28 mouse cellular contexts compared by ENCODE assay signal in the genomic region with DNA sequence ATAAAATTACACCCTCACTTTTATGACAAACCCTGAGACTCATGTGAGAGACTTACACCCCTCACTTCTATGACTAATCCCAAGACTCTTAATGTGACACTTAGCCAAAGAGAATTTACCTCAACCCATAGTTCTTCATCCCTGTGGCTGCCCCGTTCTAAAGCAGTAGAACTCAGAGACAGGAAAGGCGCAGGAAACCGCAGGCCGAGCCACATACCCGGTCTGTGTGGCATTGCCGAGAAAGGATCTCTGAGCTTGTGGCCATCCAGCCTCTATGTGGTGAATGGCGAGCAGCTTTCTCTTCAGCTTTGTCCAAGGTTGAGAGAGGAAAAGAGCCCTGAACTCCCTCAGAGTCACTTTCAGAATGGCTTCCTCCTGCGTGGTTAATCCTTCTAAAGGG.
DNase-seq lines count a peak whose midpoint lies in the region; ATAC-seq and TF ChIP-seq lines count a peak whose summit lies in the region.
"Had no signal": no experiment of that assay in that cellular context is flagged by ENCODE, and none has a peak within 500 bp of the region (broad histone marks: within the 10 kb centered on the region; RNA-seq: fewer than 3 reads in every experiment).

No protein-coding gene starts in this region.

- H3K9ac ChIP-seq in hindbrain, embryonic 13.5 days: no peak overlapping the region
- H3K9ac ChIP-seq: embryonic facial prominence, embryonic 12.5 days; forebrain, embryonic 13.5 days; hindbrain, embryonic 15.5 days; lung, embryonic 14.5 days; midbrain, embryonic 12.5 days; neural tube, embryonic 15.5 days; stomach, embryonic 15.5 days had no signal

- DNase-seq in layer of hippocampus, adult 11-12 months (ENCODE audit: low spot score): peak; percentile 31
- DNase-seq in layer of hippocampus, postnatal 10 days (ENCODE audit: low spot score in 2 of 2): no peak
- DNase-seq in CD4-positive helper T cell, adult 2 months (ENCODE audit: low read depth, low spot score): peak; percentile 6
- DNase-seq in left cerebral cortex, postnatal 25 days (ENCODE audit: low spot score in 2 of 2): no peak
- DNase-seq: cerebellum, adult 9-10 months; gastrocnemius, postnatal 25 days; heart, postnatal 10 days; kidney, adult 11 months; kidney, postnatal 10 days; left cerebral cortex, postnatal 4 days; lung, embryonic 14.5 days; lung, postnatal 36 days; thymus, postnatal 36 days had no signal

- no peak overlapping the region for H3K4me2 ChIP-seq in hindbrain, embryonic 13.5 days
- H3K4me2 ChIP-seq: embryonic facial prominence, embryonic 12.5 days; forebrain, embryonic 13.5 days; heart, embryonic 11.5 days; hindbrain, embryonic 15.5 days; lung, embryonic 14.5 days; midbrain, embryonic 12.5 days; neural tube, embryonic 15.5 days; stomach, embryonic 15.5 days had no signal

- H3K27ac ChIP-seq in bone marrow macrophage, adult 2 months (ENCODE audit: insufficient read depth, low read depth, low read length): peak overlapping the region; percentile 66
- H3K27ac ChIP-seq in macrophage: peak overlapping the region; percentile 94
- H3K27ac ChIP-seq in hindbrain, embryonic 13.5 days: no peak overlapping the region
- H3K27ac ChIP-seq: embryonic facial prominence, embryonic 12.5 days; forebrain, embryonic 13.5 days; hindbrain, embryonic 15.5 days; layer of hippocampus, adult 2 months; midbrain, embryonic 12.5 days; neural tube, embryonic 15.5 days; stomach, embryonic 15.5 days had no signal

- H3K9me3 ChIP-seq in hindbrain, embryonic 13.5 days: no peaks in the 10 kb centered on the region
- H3K9me3 ChIP-seq: embryonic facial prominence, embryonic 12.5 days; forebrain, embryonic 13.5 days; hindbrain, embryonic 15.5 days; midbrain, embryonic 12.5 days; neural tube, embryonic 15.5 days; stomach, embryonic 15.5 days had no signal

- peaks cover 40% of the 10 kb centered on the region for H3K4me1 ChIP-seq in bone marrow macrophage, adult 2 months (ENCODE audit: control insufficient read depth, insufficient read depth, low read length)
- no peaks in the 10 kb centered on the region for H3K4me1 ChIP-seq in hindbrain, embryonic 13.5 days (replicated peaks)
- H3K4me1 ChIP-seq: embryonic facial prominence, embryonic 12.5 days; forebrain, embryonic 13.5 days; hindbrain, embryonic 15.5 days; midbrain, embryonic 12.5 days; stomach, embryonic 15.5 days had no signal

- ATAC-seq in hindbrain, embryonic 13.5 days (ENCODE audit: low FRiP score): no peak
- ATAC-seq: CD4-positive, CD25-positive, alpha-beta regulatory T cell, adult 4 months; forebrain, embryonic 13.5 days; Patski had no signal

- H3K27me3 ChIP-seq in hindbrain, embryonic 13.5 days: no peaks in the 10 kb centered on the region
- H3K27me3 ChIP-seq: embryonic facial prominence, embryonic 12.5 days; forebrain, embryonic 13.5 days; hindbrain, embryonic 15.5 days; midbrain, embryonic 12.5 days; neural tube, embryonic 15.5 days; Patski; stomach, embryonic 15.5 days had no signal

- 3% methylated on average over 8 of the region's 8 CpGs for WGBS in macrophage (ENCODE audit: missing documents)
- 86% methylated on average over 8 of the region's 8 CpGs for WGBS in hindbrain, embryonic 13.5 days

- no peak overlapping the region for H3K4me3 ChIP-seq in bone marrow macrophage, adult 2 months (ENCODE audit: insufficient read depth, low read length)
- peak overlapping the region; percentile 16; the same call in 1 of the 2 replicates for H3K4me3 ChIP-seq in macrophage (ENCODE audit: inconsistent target)
- H3K4me3 ChIP-seq in hindbrain, embryonic 13.5 days: no peak overlapping the region
- H3K4me3 ChIP-seq: embryonic facial prominence, embryonic 12.5 days; erythroblast, embryonic 14.5 days; forebrain, embryonic 13.5 days; hindbrain, embryonic 15.5 days; layer of hippocampus, adult 2 months; midbrain, embryonic 12.5 days; myocyte; neural tube, embryonic 15.5 days; stomach, embryonic 15.5 days had no signal

- H3K36me3 ChIP-seq in macrophage (ENCODE audit: inconsistent target): no peaks in the 10 kb centered on the region; the same call in 1 of the 2 replicates
- no peaks in the 10 kb centered on the region for H3K36me3 ChIP-seq in hindbrain, embryonic 13.5 days
- H3K36me3 ChIP-seq: embryonic facial prominence, embryonic 12.5 days; hindbrain, embryonic 15.5 days; midbrain, embryonic 12.5 days; neural tube, embryonic 15.5 days; stomach, embryonic 15.5 days had no signal

- intact Hi-C loops in left cerebral cortex, postnatal 25 days (cut with DNase I): no loop called here

- no peak for TF ChIP-seq CTCF in bone marrow macrophage, adult 2 months (IDR thresholded peaks at IDR 0.05; ENCODE audit: low read depth, low read length)

- no peaks in the 10 kb centered on the region; the same call in 1 of the 2 replicates for H3K79me2 ChIP-seq in macrophage (ENCODE audit: inconsistent target)

- no peak for TF ChIP-seq POLR2A in bone marrow macrophage, adult 2 months (IDR thresholded peaks at IDR 0.05; ENCODE audit: borderline replicate concordance, low read depth, low read length)

Comparison
In these comparisons a context has a peak if more than half of its experiments do, and no peak if none do; other contexts are left out.
1. DNase-seq: peak in layer of hippocampus, adult 11-12 months (single experiment) and CD4-positive helper T cell, adult 2 months (single experiment); none in layer of hippocampus, postnatal 10 days (0 of 2) and left cerebral cortex, postnatal 25 days (0 of 2).